Mouse (Mus musculus) CD4-positive, CD25-positive, alpha-beta regulatory T cell, adult 9 weeks (primary cell): ENCODE measurements around the gene Supt16. TPM values are rescaled to one million over a fixed set of nuclear protein-coding genes. Genes with fewer than 3 reads are reported as not detected.

Experiments used
- polyA plus RNA-seq: library from polyadenylated mRNA; unstranded; fragments of 100-300 nt; shearing (Covaris generic); gene quantifications from one replicate; pipeline ENCODE4 v1.2.1, GENCODE M21; 2017

Gene Supt16
- polyA plus RNA-seq = 31.0 TPM

DNA sequence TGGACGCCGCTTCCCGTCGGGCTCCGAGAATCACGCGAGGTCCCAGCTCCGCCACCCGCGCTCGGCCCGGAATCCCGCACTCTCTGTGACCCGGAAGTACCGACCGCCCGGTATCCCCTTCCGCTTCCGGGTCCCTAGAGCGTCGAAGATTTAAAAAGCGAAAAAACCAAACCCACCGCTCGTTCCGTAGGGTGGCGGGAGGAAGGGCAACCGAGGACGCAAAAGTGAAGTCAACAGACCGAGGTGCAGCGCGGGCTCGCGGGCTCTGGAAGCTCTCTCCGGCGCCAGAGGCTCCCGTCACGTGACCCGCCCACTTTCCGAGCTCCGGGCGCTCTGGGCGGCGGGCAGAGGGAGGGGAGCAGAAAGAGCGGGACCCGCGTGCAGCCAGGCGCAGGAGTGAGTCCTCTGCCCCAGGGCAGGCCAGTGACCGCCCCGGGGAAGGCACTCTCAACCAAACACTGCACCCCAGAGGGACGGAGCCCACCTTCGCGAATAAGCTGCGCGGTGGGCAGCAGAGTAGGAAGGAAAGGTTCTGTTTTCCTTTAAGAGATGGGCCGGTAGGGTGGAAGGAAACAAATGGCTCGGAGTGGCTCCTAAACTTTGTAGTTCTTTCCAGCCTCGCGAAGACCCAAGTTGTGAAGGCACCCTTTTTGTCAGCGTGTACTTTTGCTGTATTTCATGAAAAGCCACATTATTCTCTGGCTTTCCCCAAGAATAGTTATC, at the start of gene Supt16:
Gene Supt16 (minus strand): TSS at position 261 of the 723 bp plus-strand sequence.

Other genes with a start within 250 kb of the Supt16 start
- 1.3 TPM for gene Arhgef40, start 212.7 kb downstream of the Supt16 start, polyA plus RNA-seq
- gene Tmem253, start 181.8 kb downstream of the Supt16 start, polyA plus RNA-seq = not detected
- gene Zfp219, start 176.7 kb downstream of the Supt16 start, polyA plus RNA-seq = 4.4 TPM
- gene Olfr221, start 155.0 kb downstream of the Supt16 start, polyA plus RNA-seq = not detected
- gene Hnrnpc, start 93.4 kb downstream of the Supt16 start, polyA plus RNA-seq = 478 TPM
- 6.6 TPM for gene Rpgrip1, start 86.7 kb downstream of the Supt16 start, polyA plus RNA-seq
- 56.7 TPM for gene Chd8, start 60.4 kb upstream of the Supt16 start, polyA plus RNA-seq
- 110 TPM for gene Tox4, start 81.7 kb upstream of the Supt16 start, polyA plus RNA-seq
- 30.4 TPM for gene Rab2b, start 82.1 kb upstream of the Supt16 start, polyA plus RNA-seq
- 73.0 TPM for gene Mettl3, start 107.7 kb upstream of the Supt16 start, polyA plus RNA-seq
- gene Sall2, start 131.3 kb upstream of the Supt16 start, polyA plus RNA-seq = 4.0 TPM
- not detected for gene Olfr1513, start 159.0 kb upstream of the Supt16 start, polyA plus RNA-seq
- gene Olfr1512, start 181.8 kb upstream of the Supt16 start, polyA plus RNA-seq = not detected
- gene Olfr1511, start 200.0 kb upstream of the Supt16 start, polyA plus RNA-seq = not detected
- gene Olfr1510, start 217.0 kb upstream of the Supt16 start, polyA plus RNA-seq = not detected
- not detected for gene Olfr1509, start 245.6 kb upstream of the Supt16 start, polyA plus RNA-seq